Mouse (Mus musculus): ENCODE data around the gene Sh3rf1.

Sh3rf1 gene

DNA sequence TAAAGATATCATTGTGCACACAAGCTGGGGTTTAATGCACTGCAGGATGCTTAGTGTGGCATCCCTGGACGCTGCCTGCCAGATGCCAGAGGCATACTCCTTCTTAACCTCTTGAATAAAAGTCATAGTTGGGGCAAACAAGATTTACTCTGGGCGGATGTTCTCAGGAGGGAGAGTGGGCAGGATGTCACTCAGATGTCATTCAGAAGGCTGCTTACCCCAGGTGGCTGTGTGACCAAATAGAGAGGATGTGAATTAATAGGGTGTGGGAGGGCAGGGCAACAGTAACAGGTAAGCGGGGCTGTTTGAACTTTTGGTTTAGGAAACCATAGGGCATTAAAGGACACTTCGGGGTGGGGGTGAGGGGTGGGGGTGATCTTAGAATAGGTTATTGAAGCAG lies 37.7 kb downstream of the Sh3rf1 start:
- in situ Hi-C loops (cut with MboI, MseI): no loop called here

DNA sequence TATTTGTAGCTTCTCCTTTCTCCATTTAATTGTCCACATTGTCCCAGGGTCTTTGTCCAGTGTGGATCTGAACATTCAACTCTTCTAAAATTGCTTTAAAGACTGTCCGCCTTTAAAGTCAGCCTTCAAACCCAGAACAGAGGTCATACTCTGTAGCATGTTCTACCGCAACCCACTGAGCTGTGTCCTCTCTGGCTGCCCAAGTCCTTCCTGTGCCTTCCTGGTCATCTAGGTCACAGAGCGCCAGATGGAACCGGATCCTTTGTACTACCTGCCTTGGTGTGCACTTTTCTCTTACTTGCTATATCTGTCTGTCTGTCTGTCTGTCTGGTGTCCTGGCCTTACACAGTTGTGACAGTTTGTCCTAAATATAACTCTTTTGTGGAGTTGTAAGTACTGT lies 40.0 kb downstream of the Sh3rf1 start:
- in situ Hi-C loops (cut with MboI, MseI): no loop called here

DNA sequence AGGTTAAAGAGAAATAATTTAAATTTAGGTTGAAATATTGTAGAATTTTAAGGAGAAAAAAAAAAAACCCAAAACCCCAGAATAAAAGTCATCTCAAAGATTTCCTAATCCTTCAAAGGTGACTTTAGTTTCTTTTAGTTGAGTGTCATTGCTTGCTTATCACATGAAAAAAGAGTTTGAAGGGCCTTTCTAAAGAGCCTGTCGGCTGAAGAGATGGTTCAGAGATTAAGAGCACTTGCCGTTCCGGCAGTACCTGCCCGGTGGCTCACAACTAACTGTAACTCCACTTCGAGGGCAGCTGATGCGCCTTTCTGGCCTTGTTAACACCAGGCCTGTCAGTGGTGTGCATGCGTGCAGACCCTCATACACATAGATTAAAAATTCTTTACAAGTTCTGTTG lies 41.2 kb downstream of the Sh3rf1 start:
- in situ Hi-C loops (cut with MboI, MseI): no loop called here

DNA sequence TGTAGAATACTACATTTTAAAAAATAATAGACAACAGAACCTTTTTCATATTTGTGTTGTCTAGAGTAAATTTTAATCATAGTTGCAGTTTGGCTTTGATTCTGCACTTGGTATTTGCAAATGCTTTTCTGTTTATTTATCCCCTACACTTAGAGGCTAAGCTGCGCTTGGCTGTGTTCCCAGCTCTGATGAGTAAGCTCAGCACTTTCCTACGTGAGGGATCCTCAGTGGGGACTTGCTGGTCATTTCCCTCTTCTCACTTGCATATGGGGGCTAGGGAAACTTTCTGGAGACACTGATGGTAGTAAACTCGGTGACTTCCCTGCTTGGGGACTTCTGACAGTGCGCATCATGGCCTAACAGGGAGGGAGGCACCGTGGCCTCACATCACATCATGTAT lies 41.7 kb downstream of the Sh3rf1 start:
- in situ Hi-C loops (cut with MboI, MseI): no loop called here

DNA sequence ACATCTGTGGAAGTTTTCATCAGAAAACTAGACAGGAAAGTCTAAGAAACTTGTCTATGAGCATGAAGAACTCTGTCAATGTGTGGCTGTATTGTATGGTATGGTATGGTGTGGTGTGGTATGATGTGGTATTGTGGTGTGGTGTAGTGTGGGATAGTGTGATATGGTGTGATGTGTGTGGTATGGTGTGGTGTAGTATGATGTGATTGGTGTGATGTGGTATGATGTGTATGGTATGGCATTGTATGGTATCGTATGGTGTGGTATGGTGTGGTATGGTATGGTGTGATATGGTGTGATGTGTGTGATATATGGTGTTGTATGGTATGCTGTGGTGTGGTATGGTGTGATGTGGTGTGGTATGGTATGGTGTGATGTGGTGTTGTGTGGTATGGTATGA lies 43.4 kb downstream of the Sh3rf1 start:
- in situ Hi-C loops (cut with MboI, MseI): no loop called here

DNA sequence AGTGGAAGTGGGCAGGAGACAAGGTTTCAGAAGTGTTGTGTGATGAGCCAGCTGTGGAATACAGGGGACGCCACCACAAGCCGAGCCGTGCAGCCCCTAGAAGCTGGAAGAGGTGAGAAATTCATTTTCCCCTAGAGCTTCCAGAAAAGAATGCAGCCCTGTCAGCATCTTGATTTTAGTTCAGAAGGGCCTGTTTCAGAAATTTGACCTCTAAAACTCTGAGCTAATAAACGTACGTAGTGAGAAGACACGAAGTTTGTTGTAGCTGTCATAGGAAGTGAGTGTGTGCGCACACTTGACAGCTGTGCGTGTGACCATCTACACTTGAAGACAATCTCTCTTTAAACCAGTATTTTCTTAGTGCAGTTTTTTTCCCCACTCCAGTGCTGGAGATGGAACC lies 44.0 kb downstream of the Sh3rf1 start:
- in situ Hi-C loops (cut with MboI, MseI): no loop called here

DNA sequence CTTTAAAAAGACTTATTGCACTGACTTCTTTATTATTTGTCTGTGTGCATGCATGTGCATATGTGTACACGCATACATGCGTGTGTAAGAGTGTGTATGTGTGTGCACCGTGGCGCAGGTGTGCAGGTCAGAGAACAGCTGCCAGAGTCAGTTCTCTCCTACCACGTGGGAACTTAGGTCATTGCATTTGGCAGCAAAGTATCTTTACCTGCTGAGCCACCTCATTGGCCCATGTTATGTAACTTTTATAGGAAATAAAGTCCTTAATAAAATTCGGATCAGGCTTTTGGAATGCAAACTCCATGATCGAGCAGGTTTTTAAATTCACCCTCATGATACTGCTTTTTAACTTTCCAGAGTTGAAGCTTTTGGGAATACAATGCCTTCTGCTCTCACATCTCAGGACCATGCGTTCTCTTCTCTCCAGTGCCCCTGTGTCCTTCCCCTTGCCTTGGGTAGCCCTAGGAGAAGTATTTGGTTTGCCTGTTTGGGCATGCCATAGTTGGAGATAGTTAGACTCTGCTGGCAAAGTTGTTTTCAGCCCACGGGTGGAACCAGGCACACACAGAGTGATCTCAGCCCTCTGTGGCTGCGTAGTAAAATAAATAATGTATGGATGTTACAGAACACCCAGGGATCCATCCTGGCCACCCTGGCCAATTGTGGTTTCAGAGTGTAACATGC lies 44.7 kb downstream of the Sh3rf1 start:
- in situ Hi-C loops (cut with MboI, MseI): no loop called here

DNA sequence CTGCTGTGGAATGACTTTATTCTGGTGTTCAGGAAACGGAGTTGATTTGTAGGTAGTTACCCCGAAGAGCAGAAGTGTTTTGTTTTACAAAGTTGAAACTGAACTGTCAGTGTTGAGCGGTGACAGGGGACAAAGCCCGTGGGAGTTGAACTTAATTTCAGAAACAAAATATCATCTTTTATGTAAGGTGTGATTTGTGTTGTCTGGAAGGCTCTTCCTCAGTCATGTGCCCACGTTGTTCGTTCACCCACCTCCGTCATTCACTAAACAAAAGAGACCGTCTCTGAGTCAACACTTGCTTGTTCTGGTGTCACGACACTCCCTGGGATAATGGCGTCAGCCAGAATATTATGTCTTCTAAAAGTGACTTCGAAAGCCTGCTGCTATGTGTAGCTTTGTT lies 46.3 kb downstream of the Sh3rf1 start:
- in situ Hi-C loops (cut with MboI, MseI): no loop called here

DNA sequence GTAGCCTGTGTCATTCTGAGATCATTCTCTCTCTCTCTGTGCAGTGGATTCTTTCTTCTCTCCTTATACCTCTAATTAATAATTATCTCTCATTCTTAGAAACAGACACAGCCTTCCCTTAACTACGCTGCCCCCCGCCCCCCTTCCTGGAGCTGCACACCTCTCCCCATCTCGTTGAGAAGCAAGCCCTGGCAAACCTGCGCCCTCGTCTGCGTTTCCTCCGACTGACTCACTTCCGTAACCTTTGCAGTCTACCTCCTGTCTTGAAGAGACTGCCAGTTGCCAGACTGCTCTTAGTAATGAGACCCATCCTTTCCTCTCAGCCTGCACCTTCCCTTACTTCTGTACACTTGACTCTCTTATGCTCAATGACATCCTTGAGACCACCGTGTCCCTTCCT lies 46.9 kb downstream of the Sh3rf1 start:
- in situ Hi-C loops (cut with MboI, MseI): no loop called here

DNA sequence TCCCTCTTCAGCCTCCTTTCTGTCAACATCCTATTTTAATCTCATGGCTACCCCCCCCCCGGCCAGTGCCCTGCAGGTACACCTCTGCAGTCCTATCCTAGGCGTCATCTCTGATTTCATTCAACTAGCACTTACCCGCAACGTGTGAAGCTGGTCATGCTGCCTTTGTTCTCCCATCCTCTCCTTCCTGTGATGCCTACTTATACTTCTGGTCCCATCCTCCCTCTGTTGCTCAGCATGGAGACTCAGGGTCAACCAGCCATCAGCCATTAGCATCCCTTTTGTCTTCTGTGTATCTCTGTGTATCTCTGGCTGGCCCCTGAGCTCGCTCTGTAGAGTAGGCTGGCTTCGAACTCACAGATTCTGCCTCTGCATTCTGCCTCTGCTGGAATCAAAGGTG lies 47.3 kb downstream of the Sh3rf1 start:
- in situ Hi-C loops (cut with MboI, MseI): no loop called here

DNA sequence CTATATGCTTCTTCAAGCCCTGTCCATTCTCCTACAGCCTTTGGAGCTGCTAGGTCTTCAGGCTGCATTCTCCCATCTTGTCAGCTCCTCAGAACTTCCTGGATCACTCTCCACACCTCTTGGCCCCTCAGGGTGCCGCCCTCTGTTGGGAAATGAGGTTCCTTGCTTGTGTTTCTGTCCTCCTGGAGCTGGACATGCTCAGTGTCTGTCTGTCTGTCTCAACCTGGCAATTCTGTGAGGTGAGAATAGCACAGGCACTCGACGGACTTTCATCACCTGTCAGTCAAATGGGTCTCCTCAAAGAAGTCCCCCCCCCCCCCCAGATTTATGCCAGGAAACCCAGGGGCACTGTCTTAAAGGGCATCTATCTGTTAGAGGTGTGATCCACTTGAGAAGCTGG lies 49.2 kb downstream of the Sh3rf1 start:
- in situ Hi-C loops (cut with MboI, MseI): no loop called here

DNA sequence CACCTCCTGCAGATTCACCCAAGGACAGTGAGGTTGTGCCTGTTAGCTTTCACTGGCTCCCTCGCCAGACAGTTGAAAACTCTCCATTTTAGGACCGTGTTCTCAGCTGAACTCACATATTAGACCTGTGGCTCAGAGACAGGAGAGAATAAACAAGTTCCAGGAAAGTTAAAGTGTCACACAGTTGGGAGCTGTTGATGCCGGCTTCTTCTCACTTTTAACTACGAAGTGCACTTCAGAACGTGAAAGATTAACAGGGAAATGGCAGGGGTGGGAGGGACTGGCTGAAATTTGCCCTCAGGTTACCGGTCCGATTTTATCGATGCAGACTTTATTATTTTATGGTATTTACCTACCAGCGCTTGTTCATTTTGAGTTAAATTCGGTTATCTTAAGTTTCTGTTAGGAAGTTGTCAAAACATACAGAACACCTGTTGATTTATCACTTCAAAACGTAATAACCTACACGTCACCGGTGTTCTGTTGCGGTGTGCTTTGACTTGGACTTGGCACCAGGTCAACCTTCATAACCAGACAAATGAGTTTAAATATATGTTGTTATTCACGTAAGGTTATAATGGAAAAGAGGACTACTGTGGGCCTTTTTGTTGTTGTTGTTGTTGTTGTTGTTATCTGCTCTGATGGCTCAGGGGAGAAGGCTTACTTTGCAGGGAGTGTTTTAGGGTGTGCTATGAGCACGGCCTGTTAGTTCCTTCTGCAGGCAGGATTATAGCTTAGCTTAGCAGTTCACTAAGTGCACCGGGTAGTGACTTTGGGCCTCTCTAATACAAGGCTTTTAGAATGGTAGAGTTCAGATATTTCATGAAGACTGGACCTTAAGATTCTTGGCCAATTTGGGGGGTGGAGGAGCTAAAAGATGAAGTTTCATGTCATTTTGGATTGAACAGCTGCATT lies 49.9 kb downstream of the Sh3rf1 start:
- in situ Hi-C loops (cut with MboI, MseI): no loop called here

DNA sequence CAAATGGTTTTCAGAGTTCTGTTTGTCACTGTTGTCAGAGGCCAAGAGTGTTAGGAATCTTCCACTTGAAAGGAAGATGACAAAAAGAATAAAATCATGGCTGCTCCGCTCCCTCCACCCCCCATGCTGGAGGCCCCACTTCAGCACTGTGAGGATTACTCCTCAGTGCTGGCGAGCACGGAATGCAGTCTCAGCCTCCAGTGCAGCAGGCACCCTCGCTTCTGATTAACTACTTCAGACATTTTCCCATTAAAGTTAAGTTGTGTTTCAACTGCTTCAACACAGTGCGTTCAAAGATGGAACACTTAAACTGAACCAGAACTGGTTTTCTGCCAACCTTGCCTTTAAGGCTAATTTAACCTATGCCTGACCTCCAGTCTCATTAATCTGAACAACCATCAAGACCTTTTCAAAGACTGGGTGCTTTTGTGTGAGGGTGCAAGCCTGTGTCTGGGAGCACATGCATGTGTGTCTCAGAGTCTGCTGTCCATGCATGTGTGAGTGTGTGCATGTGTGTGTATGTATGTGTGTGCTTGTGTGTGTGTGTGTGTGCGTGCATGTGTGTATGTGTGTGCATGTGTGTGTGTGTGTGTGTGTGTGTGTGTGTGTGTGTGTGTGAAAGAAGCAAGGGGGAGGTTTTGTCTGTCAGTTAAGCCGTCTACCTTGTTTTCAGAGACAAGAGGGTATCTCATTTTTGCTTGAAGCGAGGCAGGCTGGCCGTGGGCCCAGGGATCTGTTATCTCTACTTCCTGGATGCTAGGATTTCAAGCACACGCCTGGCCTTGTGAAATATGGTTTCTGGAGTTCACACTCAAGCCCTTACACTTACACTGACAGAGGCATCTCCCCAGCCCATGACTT lies 51.2 kb downstream of the Sh3rf1 start:
- in situ Hi-C loops (cut with MboI, MseI): no loop called here

DNA sequence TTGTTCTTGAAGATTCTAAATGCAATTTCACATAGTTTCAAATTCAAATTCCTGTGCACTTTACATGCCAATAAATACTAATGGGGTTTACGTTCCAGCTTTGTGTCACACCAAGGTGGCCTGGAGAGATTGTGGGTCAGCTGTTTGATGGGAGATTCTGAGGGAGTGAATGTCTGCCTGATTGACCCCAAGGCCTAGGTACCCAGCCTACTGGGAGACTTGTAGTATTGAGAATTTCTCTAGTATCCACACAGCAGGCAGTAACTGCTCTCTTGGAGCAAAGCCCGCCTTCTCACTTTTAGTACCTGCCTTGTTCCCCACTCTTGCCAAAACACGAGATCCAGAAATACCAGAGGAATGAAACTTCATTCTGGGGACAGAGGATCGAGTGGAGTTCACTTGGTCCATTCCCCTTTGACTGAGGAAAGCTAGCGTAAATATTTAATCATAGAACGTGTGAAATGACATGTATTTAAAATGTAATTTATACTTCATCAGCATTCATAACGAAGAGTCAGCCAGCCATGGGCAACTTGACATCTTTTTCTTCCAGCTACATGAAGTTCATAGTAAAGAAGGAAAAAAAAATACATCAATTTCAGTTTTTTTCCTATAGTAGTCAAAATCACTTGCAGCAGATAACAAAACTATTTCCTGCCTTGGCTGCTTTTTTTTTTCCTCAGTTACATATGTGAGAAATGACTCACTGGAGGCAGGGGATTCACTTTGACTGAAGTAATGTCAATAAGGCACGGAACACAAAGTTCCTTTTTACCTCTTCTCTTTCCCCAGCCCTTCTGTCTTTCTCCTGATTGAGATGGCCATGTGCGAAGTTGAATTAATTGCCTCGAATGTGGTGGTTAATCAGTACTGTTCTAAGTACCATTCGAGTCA lies 52.0 kb downstream of the Sh3rf1 start:
- in situ Hi-C loops (cut with MboI, MseI): no loop called here

DNA sequence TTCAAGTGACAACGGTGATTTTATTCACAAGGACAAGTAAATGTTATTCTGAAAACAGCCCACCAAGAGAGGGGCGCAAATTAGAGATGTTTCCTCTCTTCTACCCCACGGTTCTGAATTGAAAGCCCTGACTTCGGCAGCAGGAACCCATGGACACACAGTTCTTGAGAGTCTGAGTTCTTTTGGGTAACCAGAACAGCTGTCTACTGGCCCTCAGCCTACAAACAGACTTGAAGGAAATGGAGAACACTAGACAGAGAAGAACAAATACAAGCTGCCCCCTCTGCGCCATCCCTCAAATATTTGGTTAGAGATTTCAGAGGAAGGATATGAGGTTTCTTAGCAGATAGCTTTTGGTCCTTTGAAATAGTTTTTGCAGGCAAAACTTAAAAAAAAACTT lies 52.7 kb downstream of the Sh3rf1 start:
- in situ Hi-C loops (cut with MboI, MseI): no loop called here

DNA sequence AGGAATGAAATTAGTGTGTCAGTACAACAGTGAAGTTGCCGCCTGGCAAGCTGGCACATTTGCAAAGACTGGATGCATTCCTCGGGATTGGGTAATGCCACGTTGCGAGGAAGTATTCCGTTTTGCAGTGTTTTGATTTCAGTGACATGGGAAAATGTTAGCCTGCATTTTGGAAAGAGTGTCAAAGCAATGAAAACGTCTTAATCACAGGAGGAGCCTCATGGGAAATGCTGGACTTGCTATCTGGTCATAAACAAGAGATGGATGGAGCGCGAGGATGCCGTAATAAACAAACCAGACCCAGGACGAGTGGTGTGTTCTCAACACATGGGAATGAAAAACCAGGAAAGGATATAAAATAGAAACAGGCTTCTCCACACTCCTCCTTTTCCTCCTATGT lies 55.4 kb downstream of the Sh3rf1 start:
- in situ Hi-C loops (cut with MboI, MseI): no loop called here

DNA sequence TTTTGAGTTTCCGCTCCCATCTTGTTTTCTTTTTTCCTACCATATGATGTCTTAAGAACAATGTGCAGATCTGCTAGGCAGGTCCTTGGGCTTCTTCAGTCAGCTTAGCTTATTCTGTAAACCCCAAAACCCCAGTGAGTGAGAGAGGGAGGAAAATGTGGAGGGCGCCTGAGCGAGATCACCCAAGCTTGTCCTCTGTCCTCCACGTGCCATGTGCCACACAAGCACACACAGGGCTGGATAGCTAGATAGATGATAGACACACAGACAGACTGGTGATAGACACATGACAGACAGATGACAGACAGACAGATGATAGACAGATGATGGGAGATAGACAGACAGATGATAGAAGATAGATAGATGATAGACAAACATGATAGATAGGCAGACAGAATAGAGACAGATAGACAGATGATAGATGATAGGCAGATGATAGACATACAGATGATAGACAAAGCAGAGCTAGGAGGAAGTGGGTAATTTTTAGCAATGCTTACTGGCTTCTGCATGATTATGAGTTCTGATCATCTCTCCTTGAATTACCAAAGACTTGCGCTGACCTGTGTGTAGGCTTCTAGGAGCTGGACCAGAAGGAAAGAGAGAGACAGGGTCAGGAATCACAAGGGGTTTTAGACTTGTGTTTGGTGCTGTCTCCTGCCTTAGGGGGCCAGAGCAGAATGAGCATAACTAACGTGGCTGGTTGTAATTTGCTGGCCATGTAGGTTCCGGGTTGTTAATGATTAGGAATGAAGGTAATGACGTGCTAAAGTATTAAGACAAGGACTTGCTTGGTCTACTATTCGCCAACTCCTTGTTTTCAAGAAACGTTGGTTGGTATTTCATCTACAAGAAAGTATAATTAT lies 58.9 kb downstream of the Sh3rf1 start:
- in situ Hi-C loops (cut with MboI, MseI): no loop called here

DNA sequence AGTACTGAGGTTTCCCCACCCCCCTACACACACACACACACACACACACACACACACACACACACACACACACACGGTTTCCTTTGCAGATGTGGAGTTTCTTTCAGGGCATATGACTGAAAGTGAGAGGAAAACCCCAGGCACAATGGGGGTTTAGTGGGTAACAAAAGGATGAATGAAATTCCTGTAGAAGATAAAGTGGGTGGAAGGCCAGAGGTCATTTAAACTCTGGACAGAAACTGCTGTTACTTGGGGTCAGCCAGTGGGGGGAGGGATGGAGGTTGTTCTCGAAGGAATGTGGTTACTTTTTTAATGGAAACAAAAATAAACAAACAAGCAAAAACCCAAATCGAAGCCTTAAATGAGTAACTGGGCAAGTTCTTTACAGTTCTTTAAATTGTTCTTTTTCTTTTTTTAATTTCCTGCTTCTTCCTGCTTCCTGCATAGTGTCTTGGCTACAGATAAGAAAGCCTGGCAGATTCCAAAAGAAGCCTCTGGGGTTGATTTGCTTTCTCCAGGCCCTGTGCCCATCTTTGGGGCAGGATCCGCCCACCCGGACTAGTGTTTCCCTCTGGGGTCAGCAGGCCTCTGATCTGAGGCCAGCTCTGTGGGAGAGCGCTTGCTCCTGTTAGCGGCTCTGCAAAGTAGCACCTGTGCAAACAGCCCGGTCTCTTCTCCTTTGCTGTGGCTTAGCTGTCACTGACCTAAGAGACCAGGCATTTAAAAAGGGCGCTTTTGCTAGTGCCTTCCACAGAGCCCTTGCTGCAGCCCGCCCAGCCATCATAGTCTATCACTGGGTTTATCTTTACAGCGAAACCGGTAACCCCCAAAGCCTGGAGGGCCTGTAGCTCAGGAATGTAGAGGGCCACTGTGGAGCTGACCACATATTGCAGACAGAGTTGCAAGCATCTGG lies 59.8 kb downstream of the Sh3rf1 start:
- in situ Hi-C loops (cut with MboI, MseI): no loop called here

DNA sequence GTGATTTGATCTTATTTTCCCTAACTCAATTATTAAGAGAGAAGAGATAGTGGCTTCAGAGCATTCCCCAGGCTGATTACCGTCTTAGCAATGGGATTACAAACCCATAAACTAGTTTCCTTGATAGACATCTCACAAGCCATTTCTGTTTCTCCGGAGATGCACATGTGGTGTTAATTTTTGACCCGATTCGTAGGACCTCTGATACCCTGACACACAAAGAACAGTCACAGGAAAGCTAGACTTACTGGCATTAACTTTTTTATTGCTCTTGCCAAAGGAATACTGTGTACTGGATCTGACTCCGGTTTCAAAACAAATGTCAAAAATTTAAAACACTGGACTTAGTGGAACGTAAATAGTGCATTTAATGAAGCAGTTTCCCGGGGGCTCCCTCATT lies 62.2 kb downstream of the Sh3rf1 start:
- in situ Hi-C loops (cut with MboI, MseI): no loop called here

All from T-helper 2 cell (primary cell).